9 mouse cellular contexts compared by ENCODE assay signal in genomic region chr9:71167473-71168215, GRCm38 (mm10). TPM values are rescaled to one million over a fixed set of nuclear protein-coding genes. Genes with fewer than 3 reads are reported as not detected.
DNase-seq lines count a peak whose midpoint lies in the region; ATAC-seq and TF ChIP-seq lines count a peak whose summit lies in the region.
"Had no signal": no experiment of that assay in that cellular context is flagged by ENCODE, and none has a peak within 500 bp of the region (broad histone marks: within the 10 kb centered on the region; RNA-seq: fewer than 3 reads in every experiment).

No protein-coding gene starts in this region.

- peak; percentile 26 for DNase-seq in cerebellum, adult 9-10 months
- no peak for DNase-seq in cerebellum, postnatal 36 days
- DNase-seq in liver, adult 2 months (ENCODE audit: extremely low read depth, low read depth, low spot score) = no peak
- DNase-seq in liver = no peak
- DNase-seq in gastrocnemius, adult 2 months = no peak
- DNase-seq in gastrocnemius, postnatal 14 days = no peak

- ATAC-seq in hindbrain, embryonic 16.5 days = 0 out of 2 replicates have a peak, but pooled peaks have one; percentile 52
- no peak for ATAC-seq in midbrain, embryonic 12.5 days (ENCODE audit: low FRiP score, low read depth)

- no peaks in the 10 kb centered on the region for H3K9me3 ChIP-seq in hindbrain, embryonic 16.5 days (ENCODE audit: control insufficient read depth, low read length)
- no peaks in the 10 kb centered on the region for H3K9me3 ChIP-seq in midbrain, embryonic 12.5 days
- H3K9me3 ChIP-seq: megakaryocyte, embryonic 14.5 days had no signal

- peaks cover 34% of the 10 kb centered on the region for H3K4me1 ChIP-seq in liver, adult 2 months (ENCODE audit: control insufficient read depth, insufficient read depth, low read length)
- no peaks in the 10 kb centered on the region for H3K4me1 ChIP-seq in hindbrain, embryonic 16.5 days (ENCODE audit: control insufficient read depth, insufficient read depth, low read depth, low read length)
- peaks cover 13% of the 10 kb centered on the region for H3K4me1 ChIP-seq in midbrain, embryonic 12.5 days

- H3K27me3 ChIP-seq in liver, adult 2 months (ENCODE audit: control insufficient read depth, insufficient read depth, low read length) = no peaks in the 10 kb centered on the region
- H3K27me3 ChIP-seq in hindbrain, embryonic 16.5 days (replicated peaks; ENCODE audit: control insufficient read depth, insufficient read depth, low read length) = no peaks in the 10 kb centered on the region
- H3K27me3 ChIP-seq in midbrain, embryonic 12.5 days = peaks cover 5% of the 10 kb centered on the region; the same call in 1 of the 2 replicates
- H3K27me3 ChIP-seq: megakaryocyte, embryonic 14.5 days had no signal

- WGBS in liver, adult 2 months = 21% methylated on average over 2 of the region's 2 CpGs
- 25% methylated on average over 2 of the region's 2 CpGs for WGBS in hindbrain, embryonic 16.5 days
- WGBS in midbrain, embryonic 12.5 days = 24% methylated on average over 2 of the region's 2 CpGs

- peaks cover 2% of the 10 kb centered on the region; the same call in 1 of the 2 replicates for H3K79me2 ChIP-seq in liver, adult 2 months (ENCODE audit: control insufficient read depth, insufficient read depth, low read length)

- peak overlapping the region; percentile 85 for H3K27ac ChIP-seq in liver, adult 2 months (replicated peaks; ENCODE audit: insufficient read depth, low read depth, low read length)
- H3K27ac ChIP-seq in hindbrain, embryonic 16.5 days (ENCODE audit: low read depth, low read length) = peak overlapping the region; percentile 67
- H3K27ac ChIP-seq in midbrain, embryonic 12.5 days (replicated peaks) = 0 out of 2 replicates have a peak overlapping the region, but pooled peaks have one; percentile 15
- H3K27ac ChIP-seq in gastrocnemius, adult 2 months = no peak overlapping the region

- H3K36me3 ChIP-seq in liver, adult 2 months (ENCODE audit: control insufficient read depth, insufficient read depth, low read length) = no peaks in the 10 kb centered on the region
- H3K36me3 ChIP-seq in hindbrain, embryonic 16.5 days (ENCODE audit: control insufficient read depth, insufficient read depth, low read length) = no peaks in the 10 kb centered on the region
- H3K36me3 ChIP-seq in midbrain, embryonic 12.5 days = no peaks in the 10 kb centered on the region

- intact Hi-C loops in gastrocnemius, adult 2 months (cut with DNase I) = no loop called here
- intact Hi-C loops in gastrocnemius, postnatal 14 days (cut with DNase I; ENCODE audit: low total_unique reads) = no loop called here

- H3K4me3 ChIP-seq in liver, adult 2 months (ENCODE audit: insufficient read depth, low read depth, low read length) = no peak overlapping the region
- no peak overlapping the region for H3K4me3 ChIP-seq in hindbrain, embryonic 16.5 days (ENCODE audit: low read length)
- no peak overlapping the region for H3K4me3 ChIP-seq in midbrain, embryonic 12.5 days
- H3K4me3 ChIP-seq in gastrocnemius, adult 2 months = no peak overlapping the region

- no peak for TF ChIP-seq POLR2A in liver, adult 2 months (IDR thresholded peaks at IDR 0.05; ENCODE audit: extremely low read depth, insufficient read depth, low read length)

- H3K4me2 ChIP-seq in hindbrain, embryonic 16.5 days (ENCODE audit: low read length) = no peak overlapping the region
- H3K4me2 ChIP-seq in midbrain, embryonic 12.5 days (replicated peaks) = no peak overlapping the region

- H3K9ac ChIP-seq in liver, adult 2 months (ENCODE audit: low read depth, low read length) = peak overlapping the region; percentile 48
- no peak overlapping the region for H3K9ac ChIP-seq in hindbrain, embryonic 16.5 days (ENCODE audit: low read depth, low read length)
- no peak overlapping the region for H3K9ac ChIP-seq in midbrain, embryonic 12.5 days (replicated peaks)

- TF ChIP-seq CTCF in liver, adult 2 months (IDR thresholded peaks at IDR 0.05; ENCODE audit: low read depth, low read length) = no peak
- TF ChIP-seq CTCF in gastrocnemius, adult 2 months (IDR thresholded peaks at IDR 0.05) = no peak

RNA-seq across cellular contexts. Expression of gene Aqp9, which starts 0.8 kb away (rescaled TPM):
- total RNA-seq in liver, adult 2 months (2014; rRNA removed) = 254 and 300 TPM in 2 replicates
- polyA plus RNA-seq in liver, adult 2 months (2012; rRNA removed) = 110 and 114 TPM in 2 replicates
- polyA plus RNA-seq in hindbrain, embryonic 16.5 days (2015; fragmentation: Nextera tagmentation; extraction: Ambion mirVana) = 1.3 and 1.9 TPM in 2 replicates
- 0.28 TPM in 1 of 2 replicates, not detected in the other for polyA plus RNA-seq in midbrain, embryonic 12.5 days (2016; fragmentation: Nextera tagmentation; extraction: Ambion mirVana)
- not detected for total RNA-seq in gastrocnemius, adult 2 months (2021)
- under 1 TPM in 1 of 2 experiments, not detected in 1; 0.09 TPM for total RNA-seq in gastrocnemius, postnatal 14 days (2021)

RNA-seq across cellular contexts. Expression of gene Aldh1a2, which starts 47.9 kb away (rescaled TPM):
- 0.34 and 0.46 TPM in 2 replicates for total RNA-seq in liver, adult 2 months (2014; rRNA removed)
- polyA plus RNA-seq in liver, adult 2 months (2012; rRNA removed) = 0.09 and 0.16 TPM in 2 replicates
- 27.3 and 34.0 TPM in 2 replicates for polyA plus RNA-seq in hindbrain, embryonic 16.5 days (2015; fragmentation: Nextera tagmentation; extraction: Ambion mirVana)
- 2.2 and 3.4 TPM in 2 replicates for polyA plus RNA-seq in midbrain, embryonic 12.5 days (2016; fragmentation: Nextera tagmentation; extraction: Ambion mirVana)
- 1 to 10 TPM; 2.9 to 3.2 TPM for total RNA-seq in gastrocnemius, adult 2 months (2021)
- 1 to 10 TPM; 4.7 to 6.1 TPM for total RNA-seq in gastrocnemius, postnatal 14 days (2021)

Comparison
In these comparisons a context has a peak if more than half of its experiments do, and no peak if none do; other contexts are left out.
1. RNA of gene Aqp9, which starts 0.8 kb away (total RNA-seq): 254 to 300 TPM in liver, adult 2 months; 0.09 TPM in gastrocnemius, postnatal 14 days and not detected in gastrocnemius, adult 2 months; every median in the first group is over 100 times any median in the second.